In the genomic region with DNA sequence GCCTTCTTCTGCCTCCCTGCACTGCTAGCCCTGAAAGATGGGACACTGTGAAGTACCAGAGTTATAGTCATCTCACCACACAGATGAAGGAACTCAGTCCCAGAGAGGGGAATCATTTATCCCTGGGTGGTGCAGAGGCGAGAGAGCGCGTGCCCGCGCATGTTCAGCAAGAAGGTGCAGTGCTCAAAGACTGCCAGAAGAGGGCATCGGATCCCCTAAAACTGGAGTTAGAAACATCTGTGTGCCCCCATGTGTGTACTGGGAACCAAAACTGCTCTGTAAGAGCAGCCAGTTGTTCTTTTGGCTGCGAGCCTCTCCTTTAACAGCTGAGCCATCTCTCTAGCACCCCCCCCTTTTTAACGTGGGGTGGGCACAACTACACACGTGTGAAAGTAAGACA, we compare ENCODE assay signal across 8 mouse cellular contexts. TPM values are rescaled to one million over a fixed set of nuclear protein-coding genes. Genes with fewer than 3 reads are reported as not detected.
DNase-seq lines count a peak whose midpoint lies in the region; ATAC-seq and TF ChIP-seq lines count a peak whose summit lies in the region.

No protein-coding gene starts in this region.

- no peak overlapping the region for H3K4me3 ChIP-seq in layer of hippocampus, adult 2 months
- H3K4me3 ChIP-seq in forebrain, embryonic 14.5 days (ENCODE audit: low read depth, low read length) = no peak overlapping the region

- no peaks in the 10 kb centered on the region for H3K36me3 ChIP-seq in forebrain, embryonic 14.5 days (ENCODE audit: control insufficient read depth, insufficient read depth, low read length)

- ATAC-seq in forebrain, embryonic 14.5 days = no peak

- no peak overlapping the region for H3K27ac ChIP-seq in layer of hippocampus, adult 2 months
- H3K27ac ChIP-seq in forebrain, embryonic 14.5 days (ENCODE audit: low read depth, low read length) = no peak overlapping the region

- no peak overlapping the region for H3K4me2 ChIP-seq in forebrain, embryonic 14.5 days (ENCODE audit: low read length)

- DNase-seq in adrenal gland, postnatal 10 days = peak; percentile 51
- no peak for DNase-seq in adrenal gland, adult 8-10 months
- no peak for DNase-seq in layer of hippocampus, adult 2 months (ENCODE audit: low spot score in 2 of 2)
- no peak for DNase-seq in layer of hippocampus, adult 11-12 months (ENCODE audit: low spot score)
- peak; percentile 81 for DNase-seq in ES-CJ7 (ENCODE audit: low read depth, low spot score)
- peak; percentile 69 for DNase-seq in lung, postnatal 10 days
- no peak for DNase-seq in forebrain, embryonic 14.5 days (ENCODE audit: low spot score)
- DNase-seq in ovary, adult 18-20 months (ENCODE audit: low spot score) = no peak

- H3K9me3 ChIP-seq in forebrain, embryonic 14.5 days (replicated peaks; ENCODE audit: control insufficient read depth, low read length) = no peaks in the 10 kb centered on the region

- no peaks in the 10 kb centered on the region for H3K27me3 ChIP-seq in forebrain, embryonic 14.5 days (replicated peaks; ENCODE audit: control insufficient read depth, insufficient read depth, low read length)

- 55% methylated on average over 9 of the region's 9 CpGs for WGBS in forebrain, embryonic 14.5 days

- H3K4me1 ChIP-seq in forebrain, embryonic 14.5 days (ENCODE audit: control insufficient read depth, insufficient read depth, low read length) = peaks cover 20% of the 10 kb centered on the region

- TF ChIP-seq CTCF in layer of hippocampus, adult 2 months (conservative IDR thresholded peaks at IDR 0.05) = peak; percentile 68

- H3K9ac ChIP-seq in forebrain, embryonic 14.5 days (ENCODE audit: low read length) = no peak overlapping the region

RNA-seq across cellular contexts. Expression of a gene that starts 24.1 kb away (rescaled TPM):
- total RNA-seq in adrenal gland, postnatal 10 days (2021) = 10 to 100 TPM in 1 of 2 experiments, 1 to 10 TPM in 1; 8.1 to 11.1 TPM
- total RNA-seq in adrenal gland, adult 8-10 months (2022) = 10 to 100 TPM; 27.5 to 51.1 (median 40.9) TPM
- 10 to 100 TPM; 49.8 to 50.3 TPM for total RNA-seq in layer of hippocampus, adult 2 months (2021)
- 1.6 and 2.1 TPM in 2 replicates for polyA plus RNA-seq in forebrain, embryonic 14.5 days (2014; fragmentation: Nextera tagmentation; extraction: Ambion mirVana)

RNA-seq across cellular contexts. Expression of a gene that starts 55.3 kb away (rescaled TPM):
- 10 to 100 TPM; 16.0 to 30.6 TPM for total RNA-seq in adrenal gland, postnatal 10 days (2021)
- 10 to 100 TPM; 16.1 to 29.3 (median 22.9) TPM for total RNA-seq in adrenal gland, adult 8-10 months (2022)
- 1 to 10 TPM; 5.5 to 5.8 TPM for total RNA-seq in layer of hippocampus, adult 2 months (2021)
- polyA plus RNA-seq in forebrain, embryonic 14.5 days (2014; fragmentation: Nextera tagmentation; extraction: Ambion mirVana) = 4.8 and 5.6 TPM in 2 replicates

Comparison
In these comparisons a context has a peak if more than half of its experiments do, and no peak if none do; other contexts are left out.
1. DNase-seq: peak in adrenal gland, postnatal 10 days (single experiment), ES-CJ7 (single experiment) and lung, postnatal 10 days (single experiment); none in adrenal gland, adult 8-10 months (single experiment), layer of hippocampus, adult 2 months (0 of 2), layer of hippocampus, adult 11-12 months (single experiment), forebrain, embryonic 14.5 days (single experiment) and ovary, adult 18-20 months (single experiment).